Mouse (Mus musculus): ENCODE data around the gene Nxpe4. TPM values are rescaled to one million over a fixed set of nuclear protein-coding genes. Genes with fewer than 3 reads are reported as not detected.

Gene Nxpe4
- polyA plus RNA-seq, 1 experiment from 2014 or later = 7.1 TPM

GRCm38 (mm10) chr9:48340708-48341380, 179.0 kb downstream of the Nxpe4 start:
- Histone ChIP-seq H3K36me3 (no peaks in the 10 kb centered on the region), H3K9me3 (no peaks in the 10 kb centered on the region), H3K4me3 (no peak overlapping the region), H3K27me3 (no peaks in the 10 kb centered on the region), H3K4me1 (peaks cover 4% of the 10 kb centered on the region; the same call in 1 of the 2 replicates), H3K27ac (no peak overlapping the region), H3K4me2 (no peak overlapping the region), H3K9ac (no peak overlapping the region)
- WGBS = 48% methylated on average over 10 of the region's 10 CpGs
- ATAC-seq (ENCODE audit: insufficient number of reproducible peaks, low FRiP score, low TSS enrichment, low read depth) = no peak

- no peaks in the 10 kb centered on the region for H3K9me3 ChIP-seq
- no peak for ATAC-seq (ENCODE audit: insufficient number of reproducible peaks, low FRiP score, low TSS enrichment, low read depth)
- 84% methylated on average over 9 of the region's 9 CpGs for whole genome bisulfite sequencing
Observed at GRCm38 (mm10) chr9:48345456-48345855, 183.6 kb downstream of the Nxpe4 start.

GRCm38 (mm10) chr9:48345866-48346265, 184.0 kb downstream of the Nxpe4 start:
- Histone ChIP-seq H3K27me3 (no peaks in the 10 kb centered on the region), H3K4me2 (no peak overlapping the region), H3K27ac (no peak overlapping the region), H3K9me3 (no peaks in the 10 kb centered on the region), H3K36me3 (no peaks in the 10 kb centered on the region), H3K4me3 (no peak overlapping the region), H3K4me1 (no peaks in the 10 kb centered on the region), H3K9ac (no peak overlapping the region)
- 86% methylated on average over 3 of the region's 3 CpGs for WGBS
- no peak for ATAC-seq (ENCODE audit: insufficient number of reproducible peaks, low FRiP score, low TSS enrichment, low read depth)

More at GRCm38 (mm10) chr9:48345456-48345855, 183.6 kb downstream of the Nxpe4 start:
- Histone ChIP-seq H3K4me1 (peaks cover 2% of the 10 kb centered on the region; the same call in 1 of the 2 replicates), H3K36me3 (no peaks in the 10 kb centered on the region), H3K27ac (no peak overlapping the region), H3K27me3 (no peaks in the 10 kb centered on the region), H3K9ac (no peak overlapping the region), H3K4me3 (no peak overlapping the region), H3K4me2 (no peak overlapping the region)

DNA sequence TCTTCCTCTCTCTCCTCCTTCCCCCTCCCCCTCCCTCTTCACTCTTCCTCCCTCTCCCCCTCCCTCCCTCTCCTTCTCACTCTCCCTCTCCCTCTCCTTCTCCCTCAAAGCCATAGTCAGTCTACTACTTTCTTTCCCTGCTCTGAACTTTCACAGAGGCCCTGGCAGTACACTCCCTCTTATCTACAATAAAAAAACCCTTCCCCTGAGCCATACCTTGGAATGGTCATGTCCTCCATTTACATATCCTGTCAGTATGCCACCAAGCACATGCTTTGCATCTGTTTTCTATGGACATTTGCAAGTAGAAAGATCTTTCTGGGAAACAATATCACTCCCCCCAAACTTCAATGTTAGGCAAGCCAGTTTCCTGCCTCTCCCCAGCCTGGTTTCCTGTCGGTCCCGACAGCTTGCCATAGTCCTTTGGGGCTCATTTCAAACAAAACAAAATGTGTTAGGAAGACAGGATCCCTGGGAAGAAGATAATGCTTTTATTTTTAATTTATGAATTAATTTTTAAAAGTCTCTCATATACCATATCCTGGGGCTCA, 191.4 kb downstream of the Nxpe4 start, which contains the start of gene Nxpe2:
Gene Nxpe2, minus strand, starts transcription at position 307 of the 551 bp plus-strand sequence.
- Histone ChIP-seq H3K27me3 (no peaks in the 10 kb centered on the region), H3K9me3 (no peaks in the 10 kb centered on the region), H3K27ac (peak within 1 kb of the TSS; percentile 12; the same call in 1 of the 2 replicates), H3K4me2 (no peak within 1 kb of the TSS), H3K4me1 (no peaks in the 10 kb centered on the region), H3K9ac (no peak within 1 kb of the TSS), H3K36me3 (no peaks in the 10 kb centered on the region), H3K4me3 (no peak within 1 kb of the TSS)
- no peak for ATAC-seq (ENCODE audit: insufficient number of reproducible peaks, low FRiP score, low TSS enrichment, low read depth)
- WGBS = 34% methylated on average over 2 of the region's 2 CpGs

DNA sequence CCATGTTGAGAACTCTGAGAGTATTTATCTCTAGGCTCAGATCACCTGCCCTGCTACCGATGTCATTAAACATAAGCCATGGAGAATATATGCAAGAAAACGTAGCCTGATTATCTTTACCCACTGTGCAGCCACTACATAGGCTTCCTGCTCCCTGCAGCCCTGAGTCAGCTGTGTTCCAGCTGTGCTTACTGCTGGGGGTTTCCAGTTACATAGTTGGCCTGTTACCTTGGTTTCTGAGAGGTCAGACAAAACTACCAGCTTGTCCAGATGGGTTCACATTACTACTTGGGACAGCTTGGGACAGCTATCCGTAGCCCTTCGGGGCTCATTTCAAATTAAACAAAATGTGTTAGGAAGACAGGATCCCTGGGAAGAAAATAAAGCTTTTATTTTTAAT, 192.3 kb downstream of the Nxpe4 start:
- Histone ChIP-seq H3K9ac (no peak overlapping the region), H3K4me2 (no peak overlapping the region), H3K36me3 (no peaks in the 10 kb centered on the region), H3K4me3 (no peak overlapping the region), H3K9me3 (no peaks in the 10 kb centered on the region), H3K27ac (no peak overlapping the region), H3K4me1 (no peaks in the 10 kb centered on the region), H3K27me3 (no peaks in the 10 kb centered on the region)
- no peak for ATAC-seq (ENCODE audit: insufficient number of reproducible peaks, low FRiP score, low TSS enrichment, low read depth)
- 39% methylated on average over 4 of the region's 4 CpGs for WGBS

DNA sequence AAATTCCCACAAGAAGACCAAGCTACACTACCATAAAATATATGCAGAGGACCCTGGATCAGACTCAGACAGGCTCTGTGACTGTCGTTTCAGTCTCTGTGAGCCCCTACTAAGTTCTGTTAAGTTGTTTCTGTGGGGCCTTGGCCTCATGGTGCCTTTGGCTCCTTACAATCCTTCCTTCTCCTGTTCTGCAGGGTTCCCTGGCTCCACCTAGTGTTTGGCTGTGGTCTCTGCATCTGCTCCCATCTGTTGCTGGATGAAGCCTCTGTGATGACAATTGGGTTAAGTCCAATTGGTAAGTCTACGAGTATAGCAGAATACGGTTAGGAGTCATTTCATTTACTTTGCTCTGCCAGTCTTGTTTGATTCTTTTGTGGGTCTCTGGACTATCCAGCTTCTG, 193.0 kb downstream of the Nxpe4 start:
- no peak overlapping the region for H3K27ac ChIP-seq
- no peak overlapping the region for H3K4me2 ChIP-seq
- 45% methylated on average over 3 of the region's 3 CpGs for WGBS
- ATAC-seq (ENCODE audit: insufficient number of reproducible peaks, low FRiP score, low TSS enrichment, low read depth) = no peak
- H3K4me1 ChIP-seq = no peaks in the 10 kb centered on the region
- H3K9me3 ChIP-seq = no peaks in the 10 kb centered on the region
- H3K27me3 ChIP-seq = no peaks in the 10 kb centered on the region
- no peak overlapping the region for H3K9ac ChIP-seq
- H3K36me3 ChIP-seq = no peaks in the 10 kb centered on the region
- H3K4me3 ChIP-seq = no peak overlapping the region

GRCm38 (mm10) chr9:48357097-48357496, 195.3 kb downstream of the Nxpe4 start:
- Histone ChIP-seq H3K36me3 (no peaks in the 10 kb centered on the region), H3K27me3 (no peaks in the 10 kb centered on the region), H3K9ac (no peak overlapping the region), H3K27ac (no peak overlapping the region), H3K9me3 (no peaks in the 10 kb centered on the region), H3K4me2 (no peak overlapping the region), H3K4me1 (no peaks in the 10 kb centered on the region), H3K4me3 (no peak overlapping the region)
- ATAC-seq (ENCODE audit: insufficient number of reproducible peaks, low FRiP score, low TSS enrichment, low read depth) = no peak
- 78% methylated on average over 3 of the region's 3 CpGs for WGBS

DNA sequence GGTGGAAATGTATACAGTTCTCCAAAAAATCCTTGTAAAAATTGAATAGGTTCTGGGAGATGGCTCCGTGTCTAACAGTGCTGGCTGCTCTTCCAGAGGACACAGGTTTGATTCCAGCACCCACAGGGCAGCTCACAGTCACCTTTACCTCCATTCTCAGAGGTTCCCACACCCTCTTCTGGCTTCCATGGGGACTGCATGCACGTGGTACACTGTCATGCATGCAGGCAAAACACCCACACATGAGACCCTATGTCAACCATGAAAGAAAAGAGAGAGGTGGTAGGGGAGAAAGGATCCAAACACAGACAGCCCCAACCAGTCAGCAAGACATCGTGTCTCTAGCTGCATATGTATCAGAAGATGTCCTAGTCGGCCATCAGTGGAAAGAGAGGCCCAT, 199.0 kb downstream of the Nxpe4 start:
- no peak overlapping the region for H3K9ac ChIP-seq
- H3K27me3 ChIP-seq = no peaks in the 10 kb centered on the region
- peaks cover 4% of the 10 kb centered on the region; the same call in 1 of the 2 replicates for H3K4me1 ChIP-seq
- no peaks in the 10 kb centered on the region for H3K9me3 ChIP-seq
- no peak overlapping the region for H3K4me3 ChIP-seq
- WGBS = 80% methylated on average over 4 of the region's 4 CpGs
- no peak overlapping the region for H3K27ac ChIP-seq
- no peak for ATAC-seq (ENCODE audit: insufficient number of reproducible peaks, low FRiP score, low TSS enrichment, low read depth)
- no peak overlapping the region for H3K4me2 ChIP-seq
- no peaks in the 10 kb centered on the region for H3K36me3 ChIP-seq

DNA sequence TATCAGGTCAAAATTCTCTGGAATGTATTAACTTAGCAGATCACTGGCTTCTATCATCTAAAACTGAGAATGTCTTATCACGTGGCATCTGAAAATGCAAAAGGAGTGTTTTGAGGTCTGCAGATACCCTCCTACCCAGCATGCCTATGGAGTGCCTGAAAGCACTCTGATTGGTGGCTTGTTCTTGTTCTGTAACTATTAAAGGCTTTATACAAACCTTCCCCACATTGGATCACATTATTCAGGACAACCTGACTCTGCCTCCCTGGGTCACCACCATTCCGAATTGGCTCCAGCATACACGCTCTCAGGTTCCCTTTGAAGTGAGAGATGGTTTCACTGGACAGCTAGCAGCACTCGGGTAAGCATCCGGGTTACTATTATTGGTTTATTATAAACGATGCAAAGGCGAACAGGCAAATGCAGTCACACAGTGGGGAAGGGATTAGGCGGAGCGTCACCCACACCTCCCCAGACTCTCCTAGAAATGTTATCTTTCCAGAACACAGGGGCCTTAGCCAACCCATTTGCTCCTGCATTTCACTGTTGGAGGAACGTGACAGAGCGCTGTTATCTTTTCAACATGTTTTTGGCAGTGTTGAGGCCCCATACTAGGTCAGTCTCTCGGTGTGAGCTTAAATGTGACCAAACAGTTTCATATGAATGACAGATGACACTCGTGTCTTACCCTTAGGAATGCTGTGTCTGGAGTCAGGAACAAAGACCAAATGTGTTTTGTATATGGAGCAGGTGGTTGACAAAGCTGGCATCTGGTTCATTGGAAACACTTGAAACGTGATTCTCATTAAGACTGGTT, 200.2 kb downstream of the Nxpe4 start:
- Histone ChIP-seq H3K4me3 (no peak overlapping the region), H3K27ac (no peak overlapping the region), H3K4me1 (peaks cover 4% of the 10 kb centered on the region; the same call in 1 of the 2 replicates), H3K4me2 (no peak overlapping the region), H3K9me3 (no peaks in the 10 kb centered on the region), H3K36me3 (no peaks in the 10 kb centered on the region), H3K27me3 (no peaks in the 10 kb centered on the region), H3K9ac (no peak overlapping the region)
- 48% methylated on average over 14 of the region's 14 CpGs for WGBS
- no peak; the same call in 1 of the 2 replicates for ATAC-seq (ENCODE audit: insufficient number of reproducible peaks, low FRiP score, low TSS enrichment, low read depth)

DNA sequence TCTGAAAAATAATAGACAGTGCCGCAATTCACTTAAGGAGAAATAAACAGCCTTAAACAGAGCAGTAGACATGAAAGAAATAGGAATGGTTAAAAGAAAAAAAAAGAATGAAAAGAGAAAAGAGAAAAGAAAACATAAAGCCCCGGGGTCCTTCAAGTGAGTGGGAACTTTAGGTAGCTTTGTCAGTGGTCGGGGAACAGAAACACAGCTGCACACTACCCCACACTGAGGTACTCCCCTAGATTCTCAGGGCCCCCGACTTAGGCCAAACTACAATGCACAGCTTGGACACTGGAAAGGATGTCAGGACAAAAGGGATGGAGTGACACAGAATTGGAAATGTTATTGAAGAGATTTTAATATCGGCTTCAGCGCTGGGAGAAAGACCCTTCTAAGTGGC, 200.9 kb downstream of the Nxpe4 start:
- no peak for ATAC-seq (ENCODE audit: insufficient number of reproducible peaks, low FRiP score, low TSS enrichment, low read depth)
- 77% methylated on average over 6 of the region's 6 CpGs for WGBS

GRCm38 (mm10) chr9:48373232-48373878, 211.5 kb downstream of the Nxpe4 start:
- no peak overlapping the region for H3K4me2 ChIP-seq
- H3K27ac ChIP-seq = no peak overlapping the region
- ATAC-seq (ENCODE audit: insufficient number of reproducible peaks, low FRiP score, low TSS enrichment, low read depth) = no peak
- H3K4me1 ChIP-seq = no peaks in the 10 kb centered on the region
- H3K4me3 ChIP-seq = no peak overlapping the region
- WGBS = 70% methylated on average over 4 of the region's 4 CpGs
- no peaks in the 10 kb centered on the region for H3K9me3 ChIP-seq
- H3K27me3 ChIP-seq = no peaks in the 10 kb centered on the region
- no peak overlapping the region for H3K9ac ChIP-seq
- no peaks in the 10 kb centered on the region for H3K36me3 ChIP-seq

More for the DNA sequence above, 200.9 kb downstream of the Nxpe4 start:
- Histone ChIP-seq H3K4me3 (no peak overlapping the region), H3K27ac (no peak overlapping the region), H3K27me3 (no peaks in the 10 kb centered on the region), H3K9me3 (no peaks in the 10 kb centered on the region), H3K9ac (no peak overlapping the region), H3K36me3 (no peaks in the 10 kb centered on the region), H3K4me1 (peaks cover 4% of the 10 kb centered on the region; the same call in 1 of the 2 replicates), H3K4me2 (no peak overlapping the region)
